Mouse (Mus musculus) hematopoietic stem cell, adult 5-6 weeks (primary cell): Measurements from ENCODE around the gene Fastk. TPM values are rescaled to one million over a fixed set of nuclear protein-coding genes. Genes with fewer than 3 reads are reported as not detected.
"Not testable (repeated sequence)": the region's sequence is repeated elsewhere in the genome, so short reads cannot be mapped to it uniquely, and the experiment has no call there.

Experiments
- ATAC-seq, 2 experiments: fragments of 125-278 bp in 1 of 2; replicated peaks in 1 of 2; 2 replicates each; pipeline ENCODE4 v1.8.0; 2016 to 2017; ENCODE audit warnings: inconsistent platforms in 2 of 2, mild to moderate bottlenecking in 2 of 2, moderate number of reproducible peaks in 2 of 2, low read depth in 1 of 2, moderate TSS enrichment in 1 of 2; ENCODE audit not compliant: low FRiP score in 2 of 2, poor library complexity in 2 of 2, severe bottlenecking in 2 of 2, insufficient read depth in 1 of 2, low TSS enrichment in 1 of 2
- total RNA-seq: library from RNA; stranded (forward); fragments of 172-1452, 232-1000 nt; gene quantifications from 2 replicates; pipeline ENCODE4 v1.2.3, GENCODE M21; 2017

Gene Fastk
- total RNA-seq, 1 experiment from 2014 or later: 14.8 TPM

GRCm38 (mm10) chr5:24404594-24405360 lies 40.3 kb downstream of the Fastk start:
- ATAC-seq: no peak

- no peak for ATAC-seq
Observed at GRCm38 (mm10) chr5:24401969-24402368, 43.1 kb downstream of the Fastk start.

- ATAC-seq: no peak
Observed at GRCm38 (mm10) chr5:24400911-24401605, 44.0 kb downstream of the Fastk start.

GRCm38 (mm10) chr5:24400362-24400761 lies 44.7 kb downstream of the Fastk start:
- no peak for ATAC-seq

GRCm38 (mm10) chr5:24399686-24400085 lies 45.4 kb downstream of the Fastk start:
- no peak for ATAC-seq

- not testable (repeated sequence) for ATAC-seq
Observed at GRCm38 (mm10) chr5:24396254-24396653, 48.8 kb downstream of the Fastk start.

GRCm38 (mm10) chr5:24394165-24394894 lies 50.8 kb downstream of the Fastk start:
- peak; percentile 97 for ATAC-seq

GRCm38 (mm10) chr5:24393392-24393997 lies 51.6 kb downstream of the Fastk start, which contains the start of gene Abcb8:
Gene Abcb8 (plus strand): TSS chr5:24393663.
- peak; percentile 61 to 70 for ATAC-seq

- no peak for ATAC-seq
Observed at GRCm38 (mm10) chr5:24392724-24393123, 52.4 kb downstream of the Fastk start.

- no peak for ATAC-seq
Observed at GRCm38 (mm10) chr5:24391864-24392263, 53.2 kb downstream of the Fastk start, which contains the start of gene Atg9b. Gene Atg9b (minus strand): TSS chr5:24392143.

GRCm38 (mm10) chr5:24389658-24390020 lies 55.4 kb downstream of the Fastk start:
- no peak for ATAC-seq

GRCm38 (mm10) chr5:24389011-24389657 lies 56.0 kb downstream of the Fastk start:
- no peak for ATAC-seq

Other genes starting within 250 kb of the Fastk start
- 2.6 and 4.8 TPM in 2 replicates for gene Kcnh2, start 93.7 kb downstream of the Fastk start, total RNA-seq
- not detected in 2 replicates for gene Nos3, start 80.5 kb downstream of the Fastk start, total RNA-seq
- gene Atg9b, start 53.1 kb downstream of the Fastk start, total RNA-seq: 3.8 and 5.6 TPM in 2 replicates
- 8.6 and 19.1 TPM in 2 replicates for gene Abcb8, start 51.6 kb downstream of the Fastk start, total RNA-seq
- gene Asic3, start 31.9 kb downstream of the Fastk start, total RNA-seq: 0.19 TPM in 1 of 2 replicates, not detected in the other
- 17.2 and 32.2 TPM in 2 replicates for gene Cdk5, start 21.8 kb downstream of the Fastk start, total RNA-seq
- gene Slc4a2, start 21.4 kb downstream of the Fastk start, total RNA-seq: 24.3 and 40.5 TPM in 2 replicates
- 16.1 and 16.3 TPM in 2 replicates for gene Tmub1, start 2.6 kb upstream of the Fastk start, total RNA-seq
- gene Agap3, start 6.9 kb upstream of the Fastk start, total RNA-seq: 32.4 and 37.8 TPM in 2 replicates
- gene Gbx1, start 81.9 kb upstream of the Fastk start, total RNA-seq: not detected in 2 replicates
- gene Asb10, start 95.7 kb upstream of the Fastk start, total RNA-seq: not detected in 2 replicates
- not detected in 2 replicates for gene 4931409K22Rik, start 111.5 kb upstream of the Fastk start, total RNA-seq
- gene Abcf2, start 132.2 kb upstream of the Fastk start, total RNA-seq: 75.0 and 89.8 TPM in 2 replicates
- 12.0 and 15.5 TPM in 2 replicates for gene Chpf2, start 141.5 kb upstream of the Fastk start, total RNA-seq
- 0.40 and 0.94 TPM in 2 replicates for gene Smarcd3, start 179.1 kb upstream of the Fastk start, total RNA-seq
- 69.7 and 75.7 TPM in 2 replicates for gene Nub1, start 240.2 kb upstream of the Fastk start, total RNA-seq